In genomic region chr10:17111071-17111470, GRCm38 (mm10) we compare ENCODE assay signal across 27 mouse cellular contexts.
DNase-seq lines count a peak whose midpoint lies in the region; ATAC-seq and TF ChIP-seq lines count a peak whose summit lies in the region.
"Had no signal": no experiment of that assay in that cellular context is flagged by ENCODE, and none has a peak within 500 bp of the region (broad histone marks: within the 10 kb centered on the region; RNA-seq: fewer than 3 reads in every experiment).

No protein-coding gene starts in this region.

- H3K4me3 ChIP-seq in C2C12 (ENCODE audit: insufficient read depth, poor library complexity, severe bottlenecking) = no peak overlapping the region
- H3K4me3 ChIP-seq: embryonic facial prominence, embryonic 10.5 days; embryonic facial prominence, embryonic 13.5 days; erythroblast, embryonic 14.5 days; forebrain, embryonic 10.5 days; forebrain, embryonic 13.5 days; gastrocnemius, adult 2 months; hindbrain, embryonic 10.5 days; hindbrain, embryonic 13.5 days; intestine, embryonic 15.5 days had no signal

- H3K36me3 ChIP-seq in C2C12 (ENCODE audit: control insufficient read depth, insufficient read depth) = no peaks in the 10 kb centered on the region
- H3K36me3 ChIP-seq: embryonic facial prominence, embryonic 10.5 days; embryonic facial prominence, embryonic 13.5 days; forebrain, embryonic 10.5 days; hindbrain, embryonic 10.5 days; hindbrain, embryonic 13.5 days; intestine, embryonic 15.5 days had no signal

- CTCF ChIA-PET in Patski (lab: Charles Lee) = no interaction called here

- TF ChIP-seq CTCF in C2C12 (IDR thresholded peaks at IDR 0.05; ENCODE audit: control insufficient read depth, insufficient read depth, insufficient read length) = no peak
- no peak for TF ChIP-seq CTCF in Patski (IDR thresholded peaks at IDR 0.05)

- H3K79me3 ChIP-seq in C2C12 (ENCODE audit: low read depth) = no peaks in the 10 kb centered on the region

- POLR2A ChIA-PET in Patski (lab: Charles Lee) = no interaction called here

- ATAC-seq in Patski = no peak
- ATAC-seq: forebrain, embryonic 13.5 days; forebrain, postnatal 0 days; hindbrain, embryonic 16.5 days; intestine, embryonic 15.5 days had no signal

- H3K79me2 ChIP-seq in C2C12 (ENCODE audit: control insufficient read depth, insufficient read depth) = no peaks in the 10 kb centered on the region

- in situ Hi-C loops in Patski (cut with MboI; ENCODE audit: low pct_unique_long_range_greater_than_20kb) = no loop called here

- H3ac ChIP-seq in C2C12 (ENCODE audit: control insufficient read depth, insufficient read length, low read depth) = no peak overlapping the region

- H3K27me3 ChIP-seq in C2C12 (ENCODE audit: control insufficient read depth, insufficient read depth, insufficient read length) = no peaks in the 10 kb centered on the region
- no peaks in the 10 kb centered on the region for H3K27me3 ChIP-seq in Patski
- H3K27me3 ChIP-seq: embryonic facial prominence, embryonic 13.5 days; forebrain, embryonic 13.5 days; hindbrain, embryonic 13.5 days; intestine, embryonic 15.5 days had no signal

- DNase-seq in 3134 (ENCODE audit: extremely low read depth, insufficient read length, low spot score) (peak; percentile 56), Patski (ENCODE audit: low read depth, low spot score) (peak; percentile 39)
- no peak for DNase-seq in thymus, postnatal 4 days
- no peak for DNase-seq in thymus, postnatal 36 days
- DNase-seq in heart, postnatal 4 days = no peak
- DNase-seq: adrenal gland, adult 2 months; adrenal gland, postnatal 14 days; cerebellum, adult 11 months; cerebellum, adult 2 months; cerebellum, adult 9-11 months; cerebellum, postnatal 36 days; embryo, embryonic 11 days; forebrain, postnatal 0 days; gastrocnemius, adult 2 months; gastrocnemius, postnatal 14 days; heart, adult 11 months; kidney, adult 11 months had no signal

TF ChIP-seq in C2C12, 6 proteins besides CTCF, POLR2A, EP300 and RAD21:
- TF ChIP-seq USF1 (IDR thresholded peaks at IDR 0.05; ENCODE audit: low read depth) = no peak
- no peak for TF ChIP-seq CEBPB (IDR thresholded peaks at IDR 0.05; ENCODE audit: low read depth)
- TF ChIP-seq MAX (IDR thresholded peaks at IDR 0.05) = peak; percentile 36

Comparison
In these comparisons a context has a peak if more than half of its experiments do, and no peak if none do; other contexts are left out.
1. DNase-seq: peak in 3134 (single experiment) and Patski (single experiment); none in thymus, postnatal 4 days (single experiment), thymus, postnatal 36 days (0 of 2) and heart, postnatal 4 days (single experiment).